Mouse (Mus musculus): Measurements from ENCODE around the gene Osbpl11. TPM values are rescaled to one million over a fixed set of nuclear protein-coding genes. Genes with fewer than 3 reads are reported as not detected.
A peak's percentile ranks its signal among the peaks of the same experiment; 100 is the strongest.
"Not testable (repeated sequence)": the region's sequence is repeated elsewhere in the genome, so short reads cannot be mapped to it uniquely, and the experiment has no call there.

Gene Osbpl11
- polyA plus RNA-seq (2017; shearing (Covaris generic)) = 1 to 10 TPM; 5.1 to 8.6 TPM

GRCm38 (mm10) chr16:33184901-33185260, at the start of gene Osbpl11:
Gene Osbpl11 (plus strand): TSS chr16:33185071.
- peak; percentile 92 for ATAC-seq

- no peak for ATAC-seq
These were observed 49.7 kb upstream of the Osbpl11 start for GRCm38 (mm10) chr16:33135167-33135566.

GRCm38 (mm10) chr16:33139061-33139460, 45.8 kb upstream of the Osbpl11 start:
- ATAC-seq = not testable (repeated sequence)

- no peak for ATAC-seq
These were observed 43.1 kb upstream of the Osbpl11 start for GRCm38 (mm10) chr16:33141758-33142280.

- ATAC-seq = no peak
These were observed 41.4 kb upstream of the Osbpl11 start for GRCm38 (mm10) chr16:33143452-33143851.

GRCm38 (mm10) chr16:33146185-33146584, 38.7 kb upstream of the Osbpl11 start:
- no peak for ATAC-seq

- no peak for ATAC-seq
These were observed 36.7 kb upstream of the Osbpl11 start for GRCm38 (mm10) chr16:33148135-33148534.

- not testable (repeated sequence) for ATAC-seq
These were observed 34.0 kb upstream of the Osbpl11 start for GRCm38 (mm10) chr16:33150875-33151274.

- ATAC-seq = no peak
These were observed 33.3 kb upstream of the Osbpl11 start for GRCm38 (mm10) chr16:33151558-33151957.

GRCm38 (mm10) chr16:33154992-33155391, 29.9 kb upstream of the Osbpl11 start:
- ATAC-seq = peak; percentile 51

- no peak for ATAC-seq
These were observed 26.9 kb upstream of the Osbpl11 start for GRCm38 (mm10) chr16:33158006-33158405.

GRCm38 (mm10) chr16:33158590-33159071, 26.2 kb upstream of the Osbpl11 start:
- no peak for ATAC-seq

- no peak for ATAC-seq
These were observed 25.5 kb upstream of the Osbpl11 start for GRCm38 (mm10) chr16:33159363-33159762.

GRCm38 (mm10) chr16:33163330-33164090, 21.4 kb upstream of the Osbpl11 start:
- ATAC-seq = no peak

GRCm38 (mm10) chr16:33166284-33166683, 18.6 kb upstream of the Osbpl11 start:
- ATAC-seq = not testable (repeated sequence)

- ATAC-seq = no peak
These were observed 17.3 kb upstream of the Osbpl11 start for GRCm38 (mm10) chr16:33167537-33167936.

- ATAC-seq = no peak
These were observed 15.3 kb upstream of the Osbpl11 start for GRCm38 (mm10) chr16:33169471-33170034.

GRCm38 (mm10) chr16:33170716-33171587, 13.9 kb upstream of the Osbpl11 start:
- ATAC-seq = no peak

GRCm38 (mm10) chr16:33171800-33172199, 13.1 kb upstream of the Osbpl11 start:
- no peak for ATAC-seq

GRCm38 (mm10) chr16:33173151-33173550, 11.7 kb upstream of the Osbpl11 start:
- no peak for ATAC-seq

- ATAC-seq = no peak
These were observed 10.2 kb upstream of the Osbpl11 start for GRCm38 (mm10) chr16:33174695-33175094.

- ATAC-seq = not testable (repeated sequence)
These were observed 8.0 kb upstream of the Osbpl11 start for GRCm38 (mm10) chr16:33176831-33177230.

- ATAC-seq = no peak
These were observed 7.1 kb upstream of the Osbpl11 start for GRCm38 (mm10) chr16:33177722-33178121.

Measured in CD4-positive, CD25-positive, alpha-beta regulatory T cell, adult 4 months (primary cell).